Mouse (Mus musculus): ENCODE measurements at regions not wholly inside any gene's neighbourhood (a gene's known extent, or its start where the extent isn't known, plus 50 kb on each side); places are given as distances from the start of the nearest gene placed in this dataset.

DNA sequence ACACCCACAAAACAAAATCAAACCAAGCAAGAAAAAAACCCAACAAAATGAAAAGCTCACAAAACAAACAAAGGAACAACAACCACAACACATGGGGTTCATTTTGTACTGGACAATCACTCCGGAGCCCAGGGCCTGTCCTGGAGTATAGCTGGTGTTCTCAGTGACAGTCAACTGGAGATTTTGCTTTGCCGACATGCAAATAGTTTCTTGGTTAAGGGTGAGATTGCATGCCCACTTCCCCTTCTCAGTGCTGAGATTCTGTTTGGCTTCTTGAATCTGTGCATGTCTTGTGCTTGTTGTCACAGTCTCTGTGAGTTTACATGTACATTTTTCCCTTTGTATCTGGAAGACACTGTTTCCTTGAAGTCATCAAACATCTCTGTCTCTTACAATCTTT lies 50.6 kb upstream of the Tdrd3 start:
- 60% methylated on average over 2 of the region's 2 CpGs for WGBS (ENCODE audit: insufficient replicate concordance)
- Histone ChIP-seq H3K4me1 (no peaks in the 10 kb centered on the region), H3K36me3 (no peaks in the 10 kb centered on the region), H3K9me3 (replicated peaks) (no peaks in the 10 kb centered on the region), H3K27me3 (replicated peaks) (no peaks in the 10 kb centered on the region), H3K9ac (no peak overlapping the region), H3K4me2 (no peak overlapping the region), H3K4me3 (no peak overlapping the region), H3K27ac (no peak overlapping the region)
- ATAC-seq = no peak
